Mouse (Mus musculus) retina, postnatal 1 day (tissue): ENCODE measurements around the gene Ccdc38.
"Not testable (repeated sequence)": the region's sequence is repeated elsewhere in the genome, so short reads cannot be mapped to it uniquely, and the experiment has no call there.

Experiments
- DNase-seq: peaks from one replicate; pipeline ENCODE4 v3.0.0-alpha.2; 2012

Gene Ccdc38

GRCm38 (mm10) chr10:93549821-93550220 lies 9.4 kb downstream of the Ccdc38 start:
- DNase-seq = no peak

- DNase-seq = no peak
Measured at GRCm38 (mm10) chr10:93552596-93552995, 12.2 kb downstream of the Ccdc38 start.

GRCm38 (mm10) chr10:93557971-93558370 lies 17.5 kb downstream of the Ccdc38 start:
- DNase-seq = not testable (repeated sequence)

- peak; percentile 14 for DNase-seq
Measured at GRCm38 (mm10) chr10:93559786-93560185, 19.4 kb downstream of the Ccdc38 start.

- no peak for DNase-seq
Measured at GRCm38 (mm10) chr10:93564518-93565090, 24.2 kb downstream of the Ccdc38 start.

GRCm38 (mm10) chr10:93567066-93567465 lies 26.6 kb downstream of the Ccdc38 start:
- no peak for DNase-seq

- no peak for DNase-seq
Measured at GRCm38 (mm10) chr10:93567841-93568566, 27.6 kb downstream of the Ccdc38 start.

- DNase-seq = no peak
Measured at GRCm38 (mm10) chr10:93568671-93569070, 28.2 kb downstream of the Ccdc38 start.

GRCm38 (mm10) chr10:93572209-93572608 lies 31.8 kb downstream of the Ccdc38 start:
- no peak for DNase-seq

GRCm38 (mm10) chr10:93574966-93575365 lies 34.5 kb downstream of the Ccdc38 start:
- no peak for DNase-seq

- DNase-seq = no peak
Measured at GRCm38 (mm10) chr10:93575960-93576359, 35.5 kb downstream of the Ccdc38 start.

- DNase-seq = peak; percentile 92
Measured at GRCm38 (mm10) chr10:93577271-93577886, 36.9 kb downstream of the Ccdc38 start.

GRCm38 (mm10) chr10:93588796-93589195 lies 48.4 kb downstream of the Ccdc38 start:
- DNase-seq = peak; percentile 38

GRCm38 (mm10) chr10:93589281-93589848 lies 48.9 kb downstream of the Ccdc38 start, which contains the start of gene Snrpf:
Snrpf (minus strand) TSS chr10:93589706.
- DNase-seq = peak; percentile 98

GRCm38 (mm10) chr10:93592456-93592855 lies 52.0 kb downstream of the Ccdc38 start:
- DNase-seq = peak; percentile 29

GRCm38 (mm10) chr10:93594022-93594482 lies 53.6 kb downstream of the Ccdc38 start:
- peak; percentile 91 for DNase-seq

GRCm38 (mm10) chr10:93595831-93596230 lies 55.4 kb downstream of the Ccdc38 start:
- no peak for DNase-seq

- no peak for DNase-seq
Measured at GRCm38 (mm10) chr10:93596641-93597040, 56.2 kb downstream of the Ccdc38 start.

GRCm38 (mm10) chr10:93602309-93602708 lies 61.9 kb downstream of the Ccdc38 start:
- no peak for DNase-seq

GRCm38 (mm10) chr10:93603256-93603655 lies 62.8 kb downstream of the Ccdc38 start:
- no peak for DNase-seq

GRCm38 (mm10) chr10:93606326-93606725 lies 65.9 kb downstream of the Ccdc38 start:
- DNase-seq = no peak

- peak; percentile 61 for DNase-seq
Measured at GRCm38 (mm10) chr10:93608051-93608450, 67.6 kb downstream of the Ccdc38 start.

GRCm38 (mm10) chr10:93609236-93609635 lies 68.8 kb downstream of the Ccdc38 start:
- DNase-seq = no peak

GRCm38 (mm10) chr10:93610896-93611295 lies 70.5 kb downstream of the Ccdc38 start:
- no peak for DNase-seq
